Mouse (Mus musculus): ENCODE data around the gene Zc3h12d. TPM values are rescaled to one million over a fixed set of nuclear protein-coding genes. Genes with fewer than 3 reads are reported as not detected.
A peak's percentile ranks its signal among the peaks of the same experiment; 100 is the strongest.

Gene Zc3h12d
- total RNA-seq, 2 experiments from 2014 or later, result 0.38 to 0.42 TPM

GRCm38 (mm10) chr10:7838036-7838435, 5.8 kb downstream of the Zc3h12d start:
- intact Hi-C loops (cut with DNase I), result no loop called here
- no peak for DNase-seq

GRCm38 (mm10) chr10:7838874-7839421, 6.7 kb downstream of the Zc3h12d start:
- DNase-seq, result no peak
- intact Hi-C loops (cut with DNase I), result no loop called here

GRCm38 (mm10) chr10:7839551-7840352, 7.5 kb downstream of the Zc3h12d start:
- intact Hi-C loops (cut with DNase I), result no loop called here
- peak in 1 of 2 experiments; percentile 33 for DNase-seq

GRCm38 (mm10) chr10:7840353-7840733, 8.1 kb downstream of the Zc3h12d start:
- intact Hi-C loops (cut with DNase I), result no loop called here
- no peak for DNase-seq

DNA sequence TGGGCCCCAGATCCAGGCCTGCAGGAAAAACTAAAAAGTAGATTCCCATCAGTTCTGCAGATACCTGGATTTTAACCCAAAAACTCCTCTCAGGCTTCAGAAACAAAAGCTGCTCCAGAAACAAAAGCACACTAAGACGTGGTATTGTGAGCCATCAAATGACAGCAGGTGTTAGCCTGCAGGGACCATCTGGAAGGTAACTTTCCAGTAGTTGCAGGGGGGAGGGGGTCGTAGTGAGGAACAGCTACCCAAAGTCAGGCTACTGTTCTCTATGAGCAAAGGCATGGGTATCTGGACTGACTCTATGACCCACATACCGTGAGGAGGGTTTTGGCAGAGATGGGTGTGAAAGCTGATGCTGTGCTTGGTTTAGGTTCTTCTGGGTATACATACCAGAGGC, 8.5 kb downstream of the Zc3h12d start:
- DNase-seq, result no peak

DNA sequence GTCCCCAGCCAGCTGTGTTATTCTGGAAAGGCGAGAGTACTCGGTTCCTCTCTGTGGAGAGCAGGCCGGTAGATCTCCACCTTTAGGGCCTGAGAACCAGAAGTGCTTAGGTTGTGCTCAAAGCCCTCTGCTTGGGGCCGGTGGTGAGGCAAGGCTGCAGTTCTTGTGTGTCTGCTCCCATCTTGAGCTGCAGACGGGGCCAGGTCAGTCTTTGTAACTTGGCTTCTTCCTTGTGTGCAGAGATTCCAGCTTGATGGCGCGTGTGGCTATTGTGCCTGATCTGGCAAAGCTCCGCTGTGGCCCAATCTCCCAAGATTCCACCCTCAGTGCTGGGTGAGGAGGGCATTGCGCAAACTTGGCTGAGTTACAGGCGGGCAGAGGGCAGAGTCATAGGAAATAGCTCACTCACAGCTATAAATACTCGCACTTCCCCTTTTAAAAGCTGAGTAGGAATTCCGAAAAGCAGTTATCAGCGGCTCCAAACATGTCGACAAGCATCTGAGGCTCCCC, 9.4 kb downstream of the Zc3h12d start:
- DNase-seq, result peak; percentile 76 to 78
- intact Hi-C loops (cut with DNase I), result no loop called here

More for the DNA sequence above, 8.5 kb downstream of the Zc3h12d start:
- intact Hi-C loops (cut with DNase I), result no loop called here

GRCm38 (mm10) chr10:7843181-7843580, 10.9 kb downstream of the Zc3h12d start:
- intact Hi-C loops (cut with DNase I), result no loop called here
- no peak for DNase-seq

- intact Hi-C loops (cut with DNase I), result no loop called here
- DNase-seq, result no peak
Observed at GRCm38 (mm10) chr10:7844161-7844560, 11.9 kb downstream of the Zc3h12d start.

- intact Hi-C loops (cut with DNase I), result no loop called here
- no peak for DNase-seq
Observed at GRCm38 (mm10) chr10:7845136-7845535, 12.9 kb downstream of the Zc3h12d start.

DNA sequence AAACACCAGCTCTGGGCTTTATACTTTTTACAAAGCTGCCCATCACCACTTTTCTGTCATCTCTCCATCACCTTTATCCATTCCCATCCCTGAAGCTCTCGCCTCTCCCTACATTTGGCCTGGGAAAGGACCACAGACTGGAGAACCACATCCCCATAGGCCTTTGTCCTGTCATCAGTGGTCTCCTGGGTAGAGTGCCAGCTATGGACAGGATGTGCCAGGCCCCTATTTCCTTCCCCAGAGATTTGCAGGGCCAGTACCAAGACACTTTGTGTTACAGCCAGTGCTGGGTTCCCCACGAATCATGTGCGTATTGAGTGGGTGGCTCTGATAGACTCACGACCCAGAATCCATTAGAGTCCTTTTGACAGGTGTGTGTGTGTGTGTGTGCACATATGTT, 13.7 kb downstream of the Zc3h12d start:
- no peak for DNase-seq
- intact Hi-C loops (cut with DNase I), result no loop called here

GRCm38 (mm10) chr10:7847166-7847605, 14.9 kb downstream of the Zc3h12d start:
- DNase-seq, result no peak
- intact Hi-C loops (cut with DNase I), result no loop called here

DNA sequence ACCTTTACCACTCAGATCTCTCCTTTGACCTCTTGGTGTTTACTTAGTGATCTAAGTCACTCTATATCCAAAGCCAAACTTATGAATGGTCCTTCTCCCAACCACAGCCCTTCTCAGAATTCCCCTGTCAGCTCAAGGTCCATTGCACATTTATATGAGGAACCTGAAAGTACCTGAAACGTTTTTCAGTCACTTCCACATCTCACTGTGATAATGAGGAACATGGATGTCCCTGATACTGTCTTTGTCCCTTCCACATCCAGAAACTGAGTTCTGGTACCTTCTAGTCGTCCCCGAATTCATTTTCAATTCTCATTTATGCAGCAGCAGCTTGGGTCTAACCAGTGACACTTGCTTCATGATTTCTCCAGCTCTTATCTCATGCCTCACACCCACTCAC, 19.6 kb downstream of the Zc3h12d start:
- intact Hi-C loops (cut with DNase I), result no loop called here
- DNase-seq, result no peak

GRCm38 (mm10) chr10:7860494-7860893, 28.2 kb downstream of the Zc3h12d start:
- DNase-seq, result no peak
- intact Hi-C loops (cut with DNase I), result no loop called here

DNA sequence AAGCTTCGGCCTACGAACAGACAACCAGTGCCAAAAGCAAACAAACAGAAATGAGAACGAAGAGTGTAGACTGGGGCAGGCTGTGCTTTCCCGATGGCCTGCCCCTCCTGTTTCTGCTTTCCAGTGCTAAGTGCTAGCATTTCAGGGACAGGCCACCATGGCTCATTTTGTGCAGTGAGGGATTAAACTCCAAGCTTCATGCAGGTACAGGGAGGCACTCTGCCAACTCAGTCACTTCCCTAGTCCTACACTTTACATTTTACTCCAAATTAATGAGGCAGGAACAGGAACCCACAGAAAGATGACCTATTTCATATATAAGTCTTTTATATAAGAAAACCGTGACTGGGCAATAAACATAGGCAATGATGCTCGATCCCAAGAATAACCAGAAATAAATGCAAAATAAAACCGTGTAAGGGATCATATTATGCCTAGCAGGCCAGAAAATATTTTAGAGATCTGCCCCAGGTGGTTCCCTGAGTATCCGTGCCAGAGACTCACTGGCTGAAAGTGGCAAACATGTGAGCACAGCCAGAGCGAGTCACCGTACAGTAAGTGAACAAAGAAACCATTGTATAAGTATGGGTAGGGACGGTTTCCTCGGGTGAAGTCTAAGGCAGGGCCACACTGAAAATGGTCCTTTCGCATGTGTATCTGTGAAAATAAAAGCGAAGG, 29.1 kb downstream of the Zc3h12d start:
- intact Hi-C loops (cut with DNase I), result no loop called here
- DNase-seq, result no peak

DNA sequence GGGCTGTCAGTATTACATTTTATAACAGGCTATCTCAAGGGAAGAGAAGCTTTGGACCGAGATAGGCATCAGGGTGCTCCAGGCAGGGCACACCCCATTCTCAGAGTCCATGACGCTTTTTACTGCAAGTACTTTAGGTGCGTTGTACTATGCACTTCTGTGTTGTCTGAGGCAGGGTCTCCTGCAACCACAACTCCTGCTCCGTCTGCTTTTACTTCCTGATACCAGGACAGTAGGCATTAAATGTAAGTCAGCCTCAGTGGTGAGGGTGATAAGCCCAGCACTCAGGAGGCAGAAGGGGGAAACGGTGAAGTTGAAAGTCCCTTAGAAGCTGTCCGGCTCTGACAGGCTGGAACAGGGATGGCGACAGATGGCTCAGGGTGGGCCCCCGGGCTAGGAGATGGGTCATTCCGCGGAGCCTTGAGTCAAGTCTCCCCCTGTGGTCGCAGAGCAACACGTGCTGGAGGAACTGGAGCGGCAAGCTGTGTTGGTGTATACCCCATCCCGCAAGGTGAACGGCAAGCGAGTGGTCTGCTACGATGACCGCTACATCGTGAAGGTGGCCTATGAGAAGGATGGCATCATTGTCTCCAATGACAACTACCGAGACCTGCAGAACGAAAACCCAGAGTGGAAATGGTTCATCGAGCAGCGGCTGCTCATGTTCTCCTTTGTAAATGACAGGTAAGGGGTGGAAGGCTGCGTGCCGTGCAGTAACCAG, 29.8 kb downstream of the Zc3h12d start:
- intact Hi-C loops (cut with DNase I), result no loop called here
- DNase-seq, result no peak

- intact Hi-C loops (cut with DNase I), result no loop called here
- DNase-seq, result no peak
Observed at GRCm38 (mm10) chr10:7863411-7863810, 31.1 kb downstream of the Zc3h12d start.

DNA sequence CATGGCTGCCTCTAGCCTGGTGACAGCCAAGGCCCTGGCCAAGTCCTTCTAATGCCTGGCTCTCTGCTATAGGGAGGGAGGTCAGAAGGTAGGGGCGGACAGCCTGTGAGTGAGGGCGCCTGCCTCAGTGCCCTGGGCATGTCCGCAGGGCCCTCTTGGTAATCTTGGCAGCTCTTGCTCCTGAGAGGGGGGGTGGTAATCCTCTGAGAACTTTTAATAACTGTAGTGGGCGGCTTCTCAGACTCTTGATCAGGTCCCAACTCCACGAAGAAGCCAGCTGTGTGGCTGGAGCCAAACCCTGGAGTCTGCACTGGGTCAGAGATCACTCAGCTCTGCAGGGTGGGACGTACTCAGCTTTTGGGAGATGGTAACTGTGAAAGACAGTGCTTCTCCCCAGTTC, 31.9 kb downstream of the Zc3h12d start:
- no peak for DNase-seq
- intact Hi-C loops (cut with DNase I), result no loop called here

DNA sequence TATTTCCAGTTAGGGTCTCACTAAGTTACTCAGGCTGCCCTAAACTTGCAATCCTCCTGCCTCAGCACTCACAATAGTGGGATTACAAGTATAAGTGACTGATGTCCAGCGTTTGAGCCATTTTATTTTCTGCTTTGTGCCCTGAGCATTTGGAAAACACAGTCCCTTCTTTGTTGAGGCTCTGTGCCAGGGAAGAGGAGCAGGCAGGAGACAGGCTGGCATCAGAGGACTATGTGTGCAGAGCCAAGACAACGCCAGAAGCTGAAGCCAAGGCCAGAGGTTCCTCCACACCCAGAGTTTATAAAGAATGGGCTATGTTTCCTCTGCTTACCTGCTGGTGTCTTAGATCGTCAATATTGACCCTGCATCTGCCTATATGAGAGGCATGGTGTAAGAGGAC, 32.5 kb downstream of the Zc3h12d start:
- intact Hi-C loops (cut with DNase I), result no loop called here
- DNase-seq, result no peak

DNA sequence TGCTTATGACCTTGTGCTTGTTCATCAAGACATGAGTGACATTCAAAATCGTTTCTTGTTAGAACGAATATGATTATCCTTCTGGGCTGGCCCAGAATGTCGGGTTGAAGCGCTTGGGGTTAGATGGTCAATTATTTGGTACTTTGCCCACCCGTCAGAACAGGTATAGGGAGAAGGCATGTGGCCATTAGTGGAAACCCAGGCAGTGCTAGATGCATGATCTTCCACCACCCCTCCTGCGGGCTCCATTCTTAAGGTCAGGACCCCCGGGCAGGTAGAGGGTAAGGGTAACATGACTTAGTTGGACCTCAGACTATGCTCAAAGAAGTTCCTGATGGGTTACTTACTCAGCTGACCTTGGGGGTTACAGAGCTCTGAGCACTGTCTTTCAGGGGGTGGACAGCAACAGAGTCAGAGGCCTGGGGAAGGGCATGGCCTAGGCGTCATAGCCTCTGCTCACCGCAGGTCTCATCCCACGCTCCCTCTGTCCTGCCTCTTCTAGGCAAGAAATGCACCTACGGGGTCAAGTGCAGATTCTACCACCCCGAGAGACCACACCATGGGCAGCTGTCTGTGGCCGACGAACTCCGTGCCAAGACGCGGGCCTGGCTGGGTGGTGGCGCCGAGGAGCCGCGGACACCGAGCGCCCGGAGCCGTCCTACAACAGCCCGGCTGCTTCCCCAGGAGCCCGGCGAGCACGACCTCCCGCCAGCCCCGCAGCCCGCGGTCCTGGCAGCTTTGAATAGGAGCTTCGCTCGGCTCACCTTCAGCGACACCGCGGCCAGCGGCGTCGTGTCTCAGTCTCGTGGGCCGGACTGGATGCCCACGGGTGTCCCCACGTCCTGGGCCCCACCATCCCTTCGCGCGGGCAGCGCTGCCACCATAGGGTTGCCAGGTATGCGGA, 34.7 kb downstream of the Zc3h12d start:
- peak; percentile 43 to 48 for DNase-seq
- intact Hi-C loops (cut with DNase I), result no loop called here

DNA sequence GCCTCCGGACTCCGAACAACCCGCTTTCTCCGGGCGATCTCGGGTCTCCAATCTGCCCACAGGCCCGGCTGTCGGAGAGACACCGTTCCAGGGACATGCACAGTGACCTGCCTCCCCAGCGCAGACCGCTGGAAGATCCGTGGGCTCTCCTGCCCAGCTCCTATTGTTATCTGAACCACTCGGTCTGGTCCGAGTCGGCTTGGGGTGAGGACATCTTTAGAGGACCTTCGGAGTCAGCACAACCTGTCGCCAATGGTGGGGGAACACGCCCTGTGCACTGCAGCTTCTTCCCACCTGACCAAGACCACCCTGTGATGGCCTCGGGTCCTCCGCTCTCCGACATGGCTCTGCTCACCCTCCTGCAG, 35.4 kb downstream of the Zc3h12d start:
- DNase-seq, result no peak
- intact Hi-C loops (cut with DNase I), result no loop called here

Data from heart, postnatal 36 days (tissue).